Mouse (Mus musculus) embryo, embryonic 11 days (tissue): Measurements from ENCODE around the gene Rai2.

Experiments
- DNase-seq: peaks from one replicate; pipeline ENCODE4 v3.0.0-alpha.2; 2015

Rai2 gene

DNA sequence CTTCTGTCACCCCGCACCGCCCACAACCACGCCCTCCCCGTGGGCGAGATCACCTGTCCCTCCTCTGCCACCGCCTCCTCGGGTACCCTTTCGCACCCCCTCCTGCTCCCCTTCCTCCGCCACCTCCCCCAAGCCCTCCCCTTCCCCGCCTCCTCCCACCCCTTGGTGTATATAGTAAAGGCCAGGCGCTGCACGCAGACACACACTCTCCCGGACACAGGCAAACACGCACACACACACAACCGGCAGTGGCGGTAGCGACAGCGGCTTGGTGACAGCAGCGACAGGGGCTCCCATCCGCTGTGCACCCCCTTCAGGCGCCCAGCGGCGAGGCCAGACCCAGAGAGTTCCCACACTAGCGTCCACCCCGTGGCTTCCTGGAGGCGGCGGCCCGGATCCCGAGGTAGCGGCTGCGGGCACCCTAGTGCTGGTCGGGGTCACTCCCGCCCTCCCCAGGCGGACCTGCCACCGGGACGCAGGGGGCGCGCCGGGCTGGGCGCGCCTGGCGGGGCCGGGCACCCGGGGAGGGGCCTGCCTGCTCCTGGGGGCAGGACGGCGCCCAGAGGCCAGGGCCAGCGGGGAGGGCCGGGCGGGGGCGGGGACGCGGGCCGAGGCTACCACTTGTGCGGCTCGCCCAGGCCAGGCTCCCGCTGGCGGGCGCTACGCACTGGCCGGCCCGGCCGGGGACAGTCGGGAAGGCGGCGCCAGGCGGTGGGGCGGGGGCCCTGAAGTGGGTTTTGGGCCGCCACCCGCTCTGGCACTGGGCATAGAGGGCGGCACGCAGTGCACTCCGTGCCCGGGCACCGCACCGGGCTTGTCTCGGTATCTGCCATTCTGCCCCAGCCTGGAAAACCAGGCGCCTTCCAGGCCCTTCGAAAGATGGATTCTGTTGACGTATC is at the start of gene Rai2:
Gene Rai2 (plus strand): TSS at position 205 of the 899 bp plus-strand sequence.
- peak; percentile 27 for DNase-seq

DNA sequence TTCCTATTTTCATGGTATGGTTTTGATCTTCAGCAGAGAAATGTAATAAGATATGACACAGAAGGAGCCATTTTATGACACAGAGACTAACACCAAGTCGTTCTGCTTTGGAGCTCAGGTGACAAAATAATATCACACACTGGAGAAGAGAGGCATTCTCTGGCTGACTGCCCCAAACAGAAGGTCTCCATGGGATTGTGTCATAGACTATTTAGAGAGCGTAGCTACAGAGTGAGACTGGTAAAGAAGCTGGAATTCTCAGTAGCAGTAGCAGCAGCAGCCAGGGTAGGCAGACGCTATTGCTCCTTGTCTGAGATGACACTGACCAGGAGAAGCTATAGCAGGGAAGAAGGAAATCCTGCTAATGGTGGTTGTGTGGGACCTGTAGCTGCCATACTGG is 27.5 kb upstream of the Rai2 start:
- no peak for DNase-seq

DNA sequence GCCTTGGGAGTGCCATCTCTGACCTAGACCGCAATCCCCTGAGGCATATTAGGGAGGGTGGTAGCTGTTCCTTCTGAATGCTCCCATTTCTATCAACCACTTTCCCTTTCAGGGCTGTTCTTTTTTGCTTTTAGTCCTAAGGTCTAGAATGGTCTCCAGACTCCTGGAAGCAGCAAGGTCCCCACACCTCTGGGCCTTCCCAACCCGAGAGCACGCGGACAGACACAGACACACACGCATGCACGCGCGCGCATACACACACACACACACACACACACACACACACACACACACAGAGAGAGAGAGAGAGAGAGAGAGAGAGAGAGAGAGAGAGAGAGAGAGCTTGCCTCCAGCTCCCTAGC is 385 bp upstream of the Rai2 start:
- no peak for DNase-seq

DNA sequence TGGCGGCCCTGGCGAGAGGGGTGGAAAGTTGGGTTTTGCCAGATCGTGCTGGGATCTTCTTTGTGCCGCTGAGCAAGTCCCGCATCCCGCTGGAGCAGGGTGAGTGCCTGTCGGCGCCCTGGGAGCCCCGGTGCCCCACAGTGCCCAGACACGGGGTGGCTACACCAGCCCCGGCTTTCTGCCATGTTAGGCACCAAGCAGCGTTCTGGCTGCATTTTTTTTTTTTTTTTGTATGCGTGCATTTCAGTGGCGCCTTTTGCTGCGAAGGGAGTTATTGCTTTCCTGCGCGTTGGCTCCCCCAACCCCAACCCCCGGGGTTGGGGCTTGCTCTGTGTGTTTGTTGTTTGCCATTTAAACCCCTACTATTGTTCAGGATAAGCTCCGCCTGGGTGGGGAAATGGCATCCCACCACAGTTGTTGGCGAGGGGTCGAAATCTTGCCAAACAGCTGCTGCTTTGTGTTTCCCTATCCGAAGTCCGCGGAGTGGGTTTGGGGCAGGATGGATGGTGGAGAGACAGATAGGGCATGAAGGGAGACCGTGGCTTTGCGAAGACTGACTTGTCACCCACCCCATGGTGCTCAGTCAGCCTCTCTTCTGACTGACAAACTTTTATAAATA is 1.0 kb downstream of the Rai2 start:
- DNase-seq, result peak; percentile 22

- no peak for DNase-seq
Observed at GRCm38 (mm10) chrX:161718548-161718947, 1.7 kb downstream of the Rai2 start.

DNA sequence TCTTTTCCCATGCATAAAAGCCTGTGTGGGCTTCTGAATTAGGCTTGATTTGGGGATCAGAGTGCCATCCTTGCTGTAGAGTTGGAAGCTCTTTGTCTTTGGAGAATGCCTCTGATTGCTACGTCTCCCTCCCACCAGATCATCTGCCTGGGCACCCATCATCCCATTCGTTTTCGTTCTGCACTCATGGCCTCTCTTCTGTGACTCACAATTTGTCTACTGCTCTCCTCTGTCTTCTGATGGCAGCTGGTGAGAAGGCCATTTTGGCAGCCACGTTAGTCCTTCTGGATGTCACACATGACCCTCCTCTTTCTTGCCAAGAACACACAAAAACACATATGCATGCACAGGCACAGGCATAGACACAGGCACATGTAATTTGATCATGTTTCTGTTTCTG is 4.2 kb downstream of the Rai2 start:
- DNase-seq, result no peak

- DNase-seq, result no peak
Observed at GRCm38 (mm10) chrX:161723391-161723808, 6.5 kb downstream of the Rai2 start.

DNA sequence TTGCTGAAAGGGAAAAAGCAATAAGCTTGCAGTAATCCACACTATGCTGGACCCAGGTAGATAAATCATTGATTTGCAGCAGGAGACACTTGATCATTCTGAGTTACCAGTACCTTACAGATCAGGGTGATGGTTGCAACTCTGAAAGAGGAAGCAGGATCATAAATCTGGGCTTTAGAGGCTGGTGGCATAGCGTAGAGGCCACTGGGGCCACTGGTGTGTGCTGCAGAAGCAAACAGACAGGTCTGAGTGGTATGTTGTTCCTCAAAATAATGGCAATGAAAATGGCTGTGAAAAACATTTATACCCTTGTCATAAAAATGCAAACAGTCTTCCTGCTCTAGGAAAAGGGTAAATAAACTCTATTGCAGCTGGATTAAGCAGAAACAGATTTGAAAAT is 9.4 kb downstream of the Rai2 start:
- DNase-seq, result no peak

DNA sequence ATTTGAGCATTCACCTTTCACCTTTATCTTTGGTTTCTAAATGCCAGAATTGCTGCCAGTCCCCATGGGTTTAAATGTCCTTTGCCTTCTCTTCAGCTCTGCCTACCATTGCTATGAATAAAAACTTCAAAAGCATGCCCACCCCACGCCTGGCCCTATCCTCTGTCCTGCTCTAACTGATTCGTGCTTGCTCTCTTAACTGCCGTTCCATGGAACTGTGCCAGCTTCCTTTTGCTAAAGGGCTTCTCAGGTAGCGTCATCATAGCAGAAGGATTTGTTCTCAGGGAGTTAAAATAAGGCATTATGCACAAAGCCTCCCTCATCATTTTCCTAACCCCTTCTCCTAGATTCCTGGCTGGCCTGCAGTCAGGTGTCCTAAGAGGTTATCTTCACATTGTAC is 11.6 kb downstream of the Rai2 start:
- DNase-seq, result no peak

DNA sequence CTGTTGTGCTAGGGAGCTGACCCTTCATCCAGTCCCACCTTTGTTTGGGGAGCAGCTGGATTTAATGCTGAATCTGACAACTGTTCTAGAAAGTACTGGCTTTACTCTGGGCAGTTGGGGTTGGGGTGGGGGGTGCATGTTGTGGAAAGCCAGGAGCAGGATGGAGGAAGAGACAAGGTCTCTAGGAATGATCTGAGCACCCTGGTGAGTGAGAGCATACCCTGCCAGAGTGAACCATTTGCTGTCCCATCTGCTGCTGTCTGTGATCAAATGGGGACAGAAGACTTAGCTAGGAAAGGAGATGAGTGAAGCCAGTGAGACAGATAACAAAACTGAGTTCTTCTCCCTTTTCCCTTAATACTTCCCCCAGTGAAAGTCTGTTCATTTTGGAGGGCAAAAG is 13.2 kb downstream of the Rai2 start:
- no peak for DNase-seq

- no peak for DNase-seq
Observed at GRCm38 (mm10) chrX:161731859-161732258, 15.0 kb downstream of the Rai2 start.

GRCm38 (mm10) chrX:161733581-161734309 is 16.9 kb downstream of the Rai2 start:
- DNase-seq, result no peak

DNA sequence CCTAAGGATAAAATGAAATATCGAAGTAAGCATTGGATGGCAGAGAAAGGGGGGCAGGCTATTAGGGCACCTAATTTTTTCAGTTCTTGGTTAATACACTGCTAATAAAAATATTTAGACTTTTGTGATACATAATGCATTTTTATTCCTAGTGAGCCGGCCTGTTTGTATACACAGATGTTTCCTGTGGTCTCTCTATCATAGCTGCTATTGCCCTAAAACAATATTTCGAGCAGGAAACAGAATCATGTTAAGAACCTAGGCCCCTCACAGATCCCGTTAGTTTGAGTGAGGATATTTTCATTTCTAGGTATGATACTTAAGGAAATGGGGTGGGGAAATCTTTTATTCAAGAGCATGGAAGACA is 17.4 kb downstream of the Rai2 start:
- DNase-seq, result no peak

DNA sequence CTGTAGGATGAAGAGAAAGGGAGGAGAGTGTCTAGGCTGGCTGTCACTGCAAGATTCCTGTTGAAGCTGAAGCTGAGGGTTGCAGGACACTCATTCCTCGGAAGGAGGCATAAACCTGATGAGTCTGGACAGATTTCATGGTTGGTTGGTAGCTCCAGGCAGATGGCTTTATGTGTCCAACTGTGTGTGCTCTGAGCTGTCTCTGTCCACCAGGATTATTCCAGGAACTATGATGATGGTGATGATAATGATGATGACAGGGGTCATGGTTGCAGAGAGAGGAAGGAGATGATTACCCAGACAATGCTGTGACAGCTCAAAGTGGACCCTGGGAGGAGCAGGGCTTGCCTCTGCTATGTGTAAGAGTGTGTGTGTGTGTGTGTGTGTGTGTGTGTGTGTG is 22.5 kb downstream of the Rai2 start:
- DNase-seq, result no peak

- DNase-seq, result no peak
Observed at GRCm38 (mm10) chrX:161743080-161743479, 26.2 kb downstream of the Rai2 start.

DNA sequence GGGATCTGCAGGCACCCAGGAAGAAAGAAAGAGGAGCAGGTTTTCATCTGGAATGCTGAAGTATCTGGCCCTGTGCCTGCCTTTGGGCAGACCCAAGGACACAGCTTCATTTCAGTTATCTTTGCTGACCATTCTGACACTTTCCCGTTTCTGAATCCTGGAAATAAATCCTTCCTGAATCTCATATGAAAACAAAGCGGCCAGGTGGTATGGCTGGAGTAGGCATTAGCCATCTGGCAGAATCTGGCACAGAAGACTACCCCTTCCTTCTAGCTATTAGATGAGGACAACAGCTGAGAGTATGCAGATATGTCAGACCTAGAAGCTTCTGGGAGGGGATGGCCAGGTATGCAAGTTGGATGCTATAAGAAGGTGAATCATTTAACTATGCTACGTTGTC is 28.4 kb downstream of the Rai2 start:
- DNase-seq, result no peak

GRCm38 (mm10) chrX:161747337-161747736 is 30.5 kb downstream of the Rai2 start:
- DNase-seq, result no peak

DNA sequence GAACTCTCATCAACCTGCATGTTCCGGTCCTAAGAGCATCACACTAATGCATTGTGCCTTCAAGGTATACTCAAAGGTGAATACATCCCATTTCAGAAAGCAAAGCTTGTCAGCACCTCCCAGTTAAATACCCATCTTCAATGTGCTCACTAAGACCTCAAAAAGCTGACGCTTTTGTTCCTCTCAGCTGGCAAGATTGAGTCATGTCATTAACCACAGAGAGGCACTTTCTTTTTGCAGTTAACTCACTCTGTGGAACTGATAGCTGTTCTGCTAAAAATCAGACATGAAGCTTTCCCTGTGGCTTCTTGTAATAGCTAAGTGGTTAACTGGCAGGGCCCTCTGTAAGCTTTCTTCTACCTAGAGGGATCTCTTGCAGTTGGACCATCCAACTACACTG is 36.6 kb downstream of the Rai2 start:
- no peak for DNase-seq

GRCm38 (mm10) chrX:161776321-161776962 is 59.6 kb downstream of the Rai2 start:
- peak; percentile 54 for DNase-seq

GRCm38 (mm10) chrX:161780321-161781034 is 63.6 kb downstream of the Rai2 start:
- peak; percentile 13 for DNase-seq

- peak; percentile 40 for DNase-seq
Observed at GRCm38 (mm10) chrX:161790182-161790581, 73.3 kb downstream of the Rai2 start.

DNA sequence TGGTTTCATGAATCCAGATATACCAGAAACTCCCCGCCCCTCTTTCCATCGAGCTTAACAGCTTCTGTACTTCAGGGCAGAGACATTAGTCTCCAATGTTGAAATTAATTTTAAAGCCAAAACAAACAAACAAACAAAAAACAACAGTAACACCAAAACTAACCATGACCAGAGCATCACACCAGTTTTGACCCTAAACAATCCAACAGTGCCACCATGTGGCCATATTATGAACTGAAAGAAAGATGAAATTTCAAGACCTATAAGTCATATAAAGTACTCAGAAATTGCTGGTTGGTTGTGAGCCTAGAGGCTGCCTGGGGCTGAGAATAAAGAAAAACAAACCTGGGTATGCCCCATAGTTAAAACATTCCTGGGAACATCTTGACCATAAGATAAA is 109.3 kb downstream of the Rai2 start:
- peak; percentile 54 for DNase-seq
